Mouse (Mus musculus): Measurements from ENCODE around the gene Nek7. TPM values are rescaled to one million over a fixed set of nuclear protein-coding genes. Genes with fewer than 3 reads are reported as not detected.
A peak's percentile ranks its signal among the peaks of the same experiment; 100 is the strongest.

Nek7 gene
- polyA plus RNA-seq, 1 experiment from 2014 or later, result 35.5 TPM

- no peak for DNase-seq (ENCODE audit: low spot score)
- H3K4me1 ChIP-seq, result peaks cover 27% of the 10 kb centered on the region; the same call in 1 of the 2 replicates
- H3K27me3 ChIP-seq (ENCODE audit: insufficient read depth, poor library complexity, severe bottlenecking), result no peaks in the 10 kb centered on the region
- 44% methylated on average over 11 of the region's 11 CpGs for WGBS
- H3K27ac ChIP-seq, result 0 out of 2 replicates have a peak overlapping the region, but pooled peaks have one; percentile 6
- H3K4me3 ChIP-seq, result 0 out of 2 replicates have a peak overlapping the region, but pooled peaks have one; percentile 24
- H3K36me3 ChIP-seq, result no peaks in the 10 kb centered on the region
- no peaks in the 10 kb centered on the region for H3K9me3 ChIP-seq
These were observed 40.0 kb downstream of the Nek7 start for GRCm38 (mm10) chr1:138579822-138580492.

GRCm38 (mm10) chr1:138579207-138579606 lies 40.7 kb downstream of the Nek7 start:
- no peaks in the 10 kb centered on the region for H3K36me3 ChIP-seq
- 0 out of 2 replicates have a peak overlapping the region, but pooled peaks have one; percentile 6 for H3K27ac ChIP-seq
- no peaks in the 10 kb centered on the region for H3K9me3 ChIP-seq
- H3K4me3 ChIP-seq, result no peak overlapping the region
- WGBS, result 71% methylated on average over 7 of the region's 7 CpGs
- no peak for DNase-seq (ENCODE audit: low spot score)
- peaks cover 27% of the 10 kb centered on the region; the same call in 1 of the 2 replicates for H3K4me1 ChIP-seq
- no peaks in the 10 kb centered on the region for H3K27me3 ChIP-seq (ENCODE audit: insufficient read depth, poor library complexity, severe bottlenecking)

- Histone ChIP-seq H3K4me3 (no peak overlapping the region), H3K27me3 (ENCODE audit: insufficient read depth, poor library complexity, severe bottlenecking) (no peaks in the 10 kb centered on the region), H3K4me1 (peaks cover 30% of the 10 kb centered on the region), H3K9me3 (no peaks in the 10 kb centered on the region), H3K27ac (peak overlapping the region; percentile 45; the same call in 1 of the 2 replicates), H3K36me3 (no peaks in the 10 kb centered on the region)
- 49% methylated on average over 7 of the region's 7 CpGs for WGBS
- DNase-seq (ENCODE audit: low spot score), result peak; percentile 80
These were observed 43.1 kb downstream of the Nek7 start for GRCm38 (mm10) chr1:138576803-138577202.

GRCm38 (mm10) chr1:138576066-138576697 lies 43.8 kb downstream of the Nek7 start:
- Histone ChIP-seq H3K36me3 (no peaks in the 10 kb centered on the region), H3K27ac (no peak overlapping the region), H3K4me3 (no peak overlapping the region), H3K4me1 (peaks cover 37% of the 10 kb centered on the region), H3K9me3 (no peaks in the 10 kb centered on the region), H3K27me3 (ENCODE audit: insufficient read depth, poor library complexity, severe bottlenecking) (no peaks in the 10 kb centered on the region)
- no peak for DNase-seq (ENCODE audit: low spot score)
- 93% methylated on average over 8 of the region's 8 CpGs for whole genome bisulfite sequencing

- peaks cover 41% of the 10 kb centered on the region for H3K4me1 ChIP-seq
- 83% methylated on average over 2 of the region's 2 CpGs for WGBS
- no peak for DNase-seq (ENCODE audit: low spot score)
- H3K27me3 ChIP-seq (ENCODE audit: insufficient read depth, poor library complexity, severe bottlenecking), result no peaks in the 10 kb centered on the region
- H3K4me3 ChIP-seq, result no peak overlapping the region
- H3K36me3 ChIP-seq, result no peaks in the 10 kb centered on the region
- no peak overlapping the region for H3K27ac ChIP-seq
- no peaks in the 10 kb centered on the region for H3K9me3 ChIP-seq
These were observed 44.3 kb downstream of the Nek7 start for GRCm38 (mm10) chr1:138575629-138576028.

- peaks cover 24% of the 10 kb centered on the region for H3K4me1 ChIP-seq
- no peaks in the 10 kb centered on the region for H3K36me3 ChIP-seq
- H3K9me3 ChIP-seq, result no peaks in the 10 kb centered on the region
- WGBS, result 32% methylated on average over 22 of the region's 22 CpGs
- H3K27ac ChIP-seq, result peak overlapping the region; percentile 76
- H3K4me3 ChIP-seq, result peak overlapping the region; percentile 38
- no peaks in the 10 kb centered on the region for H3K27me3 ChIP-seq (ENCODE audit: insufficient read depth, poor library complexity, severe bottlenecking)
- DNase-seq (ENCODE audit: low spot score), result no peak
These were observed 48.2 kb downstream of the Nek7 start for GRCm38 (mm10) chr1:138571565-138572361.

- DNase-seq (ENCODE audit: low spot score), result no peak
These were observed 48.9 kb downstream of the Nek7 start for GRCm38 (mm10) chr1:138571038-138571441.

GRCm38 (mm10) chr1:138568434-138569232 lies 51.3 kb downstream of the Nek7 start:
- H3K36me3 ChIP-seq, result no peaks in the 10 kb centered on the region
- no peak for DNase-seq (ENCODE audit: low spot score)
- H3K9me3 ChIP-seq, result no peaks in the 10 kb centered on the region
- H3K4me1 ChIP-seq, result peaks cover 19% of the 10 kb centered on the region
- 88% methylated on average over 6 of the region's 6 CpGs for WGBS
- no peak overlapping the region for H3K4me3 ChIP-seq
- no peaks in the 10 kb centered on the region for H3K27me3 ChIP-seq (ENCODE audit: insufficient read depth, poor library complexity, severe bottlenecking)
- no peak overlapping the region for H3K27ac ChIP-seq

More at GRCm38 (mm10) chr1:138571038-138571441, 48.9 kb downstream of the Nek7 start:
- peak overlapping the region; percentile 76; the same call in 1 of the 2 replicates for H3K27ac ChIP-seq
- no peaks in the 10 kb centered on the region for H3K9me3 ChIP-seq
- H3K4me1 ChIP-seq, result peaks cover 19% of the 10 kb centered on the region
- H3K36me3 ChIP-seq, result no peaks in the 10 kb centered on the region
- 55% methylated on average over 2 of the region's 2 CpGs for WGBS
- no peak overlapping the region for H3K4me3 ChIP-seq
- H3K27me3 ChIP-seq (ENCODE audit: insufficient read depth, poor library complexity, severe bottlenecking), result no peaks in the 10 kb centered on the region

GRCm38 (mm10) chr1:138567946-138568345 lies 52.0 kb downstream of the Nek7 start:
- whole genome bisulfite sequencing, result 90% methylated on average over 9 of the region's 9 CpGs
- H3K9me3 ChIP-seq, result no peaks in the 10 kb centered on the region
- H3K4me1 ChIP-seq, result peaks cover 19% of the 10 kb centered on the region
- DNase-seq (ENCODE audit: low spot score), result no peak
- H3K36me3 ChIP-seq, result no peaks in the 10 kb centered on the region
- H3K27ac ChIP-seq, result no peak overlapping the region
- H3K4me3 ChIP-seq, result no peak overlapping the region
- H3K27me3 ChIP-seq (ENCODE audit: insufficient read depth, poor library complexity, severe bottlenecking), result no peaks in the 10 kb centered on the region

- no peak for DNase-seq (ENCODE audit: low spot score)
- no peaks in the 10 kb centered on the region for H3K27me3 ChIP-seq (ENCODE audit: insufficient read depth, poor library complexity, severe bottlenecking)
- H3K4me1 ChIP-seq, result no peaks in the 10 kb centered on the region
- no peak overlapping the region for H3K4me3 ChIP-seq
- 0 out of 2 replicates have a peak, but pooled peaks cover 4% of the 10 kb centered on the region for H3K36me3 ChIP-seq
- no peak overlapping the region for H3K27ac ChIP-seq
- 83% methylated on average over 6 of the region's 6 CpGs for WGBS
- H3K9me3 ChIP-seq, result no peaks in the 10 kb centered on the region
These were observed 55.3 kb downstream of the Nek7 start for GRCm38 (mm10) chr1:138564677-138565076.

- Histone ChIP-seq H3K36me3 (0 out of 2 replicates have a peak, but pooled peaks cover 4% of the 10 kb centered on the region), H3K4me1 (no peaks in the 10 kb centered on the region), H3K9me3 (no peaks in the 10 kb centered on the region), H3K4me3 (no peak overlapping the region), H3K27me3 (ENCODE audit: insufficient read depth, poor library complexity, severe bottlenecking) (no peaks in the 10 kb centered on the region), H3K27ac (no peak overlapping the region)
- 92% methylated on average over 12 of the region's 12 CpGs for WGBS
- no peak for DNase-seq (ENCODE audit: low spot score)
These were observed 59.2 kb downstream of the Nek7 start for GRCm38 (mm10) chr1:138560733-138561132.

Measured in heart, embryonic 10.5 days (tissue).